Mouse (Mus musculus): Measurements from ENCODE around the gene Dennd2c. TPM values are rescaled to one million over a fixed set of nuclear protein-coding genes. Genes with fewer than 3 reads are reported as not detected.
A peak's percentile ranks its signal among the peaks of the same experiment; 100 is the strongest.

Dennd2c gene
- total and polyA plus RNA-seq, 3 experiments = 0.13 to 2.1 (median 1.1) TPM

DNA sequence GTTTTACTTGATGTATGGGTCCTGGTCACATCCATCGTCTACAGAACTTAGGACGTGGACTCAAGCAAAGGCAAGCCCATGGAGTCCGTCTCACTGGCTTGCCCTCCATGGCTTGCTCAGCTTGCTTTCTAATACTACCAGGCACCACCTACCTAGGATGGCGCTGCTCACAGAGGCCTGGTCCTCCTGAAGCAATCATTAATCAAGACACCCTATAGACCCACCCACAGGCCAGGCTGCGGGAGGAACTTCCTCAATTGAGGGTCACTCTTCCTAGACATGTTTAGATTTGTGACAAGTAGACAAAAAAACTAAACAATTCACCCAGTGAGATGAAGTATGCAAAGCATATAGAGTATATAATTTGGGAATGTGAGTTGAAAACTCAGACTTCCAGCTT, 9.8 kb downstream of the Dennd2c start:
- no peak for DNase-seq

DNA sequence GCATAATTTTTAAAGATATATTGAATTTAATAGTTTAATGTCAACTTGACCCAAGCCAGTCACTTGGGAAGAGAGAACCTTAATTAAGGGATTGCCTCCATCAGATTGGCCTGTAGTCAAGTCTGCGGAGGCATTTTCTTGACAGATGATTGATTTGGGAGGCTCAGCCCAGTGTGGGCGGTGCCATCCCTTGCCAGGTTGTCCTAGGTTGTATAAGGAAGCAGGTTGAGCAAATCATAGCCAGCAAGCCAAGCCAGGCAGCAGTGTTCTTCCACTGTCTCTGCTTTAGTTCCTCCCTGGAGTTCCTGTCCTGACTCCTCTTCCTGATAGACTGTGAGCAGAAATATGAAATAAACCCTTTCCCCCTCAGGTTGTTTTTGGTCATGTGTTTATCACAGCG, 21.2 kb downstream of the Dennd2c start:
- DNase-seq = no peak

DNA sequence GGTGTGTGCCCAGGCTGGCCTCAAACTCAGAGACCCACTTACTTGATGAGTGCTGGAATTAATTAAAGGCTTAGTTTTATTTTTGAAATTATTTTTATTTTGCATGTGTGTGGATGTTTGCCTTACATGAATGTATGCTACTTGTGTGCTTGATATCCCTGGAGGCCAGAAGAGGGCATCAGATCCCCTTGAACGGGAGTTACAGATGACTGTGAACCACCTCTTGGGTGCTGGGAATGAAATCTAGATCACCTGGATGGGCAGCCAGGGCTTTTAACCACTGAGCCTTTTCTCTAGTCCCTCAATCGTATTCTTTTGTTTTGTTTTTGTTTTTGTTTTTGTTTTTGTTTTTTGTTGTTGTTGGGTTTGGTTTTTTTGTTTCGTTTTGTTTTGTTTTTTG, 23.7 kb downstream of the Dennd2c start:
- no peak for DNase-seq

DNA sequence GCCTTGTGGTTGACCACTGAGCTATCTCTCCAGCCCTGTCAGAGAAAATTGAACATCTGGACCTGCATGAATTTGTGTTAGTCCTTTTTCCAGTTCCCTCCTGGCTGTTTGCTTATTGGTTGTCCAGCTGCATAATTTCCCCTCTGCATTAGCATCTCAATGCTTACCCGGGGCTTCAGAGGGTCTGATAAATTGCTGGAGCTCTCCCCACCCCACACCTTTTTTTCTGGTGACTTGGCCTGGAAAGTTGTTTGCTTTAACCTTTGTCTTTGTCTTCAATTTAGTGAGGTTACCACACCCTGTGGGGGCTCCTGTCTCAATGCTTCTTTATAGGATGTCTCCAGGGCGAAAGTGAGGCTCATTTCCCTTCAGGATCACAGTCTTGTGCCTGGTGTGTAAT, 24.8 kb downstream of the Dennd2c start:
- no peak for DNase-seq

DNA sequence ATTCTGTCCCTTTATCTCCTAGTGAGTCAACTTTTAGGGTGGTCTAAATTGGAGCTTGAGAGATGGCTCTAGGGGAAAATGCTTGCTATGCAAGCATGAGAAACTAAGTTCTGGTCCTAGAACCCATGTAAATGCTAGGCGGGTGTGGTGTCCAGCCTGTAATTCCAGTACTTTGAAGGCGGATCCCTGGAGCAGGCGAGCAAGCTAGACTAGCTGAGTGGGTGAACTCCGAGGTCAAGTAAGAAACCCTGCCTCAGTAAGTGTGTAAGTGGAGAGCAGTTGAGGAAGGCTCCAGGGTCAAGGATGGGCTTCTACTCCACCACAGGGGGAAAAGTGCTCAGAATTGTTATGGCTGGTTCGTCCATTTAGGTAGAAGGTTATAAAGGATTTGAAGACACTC, 25.3 kb downstream of the Dennd2c start:
- no peak for DNase-seq

DNA sequence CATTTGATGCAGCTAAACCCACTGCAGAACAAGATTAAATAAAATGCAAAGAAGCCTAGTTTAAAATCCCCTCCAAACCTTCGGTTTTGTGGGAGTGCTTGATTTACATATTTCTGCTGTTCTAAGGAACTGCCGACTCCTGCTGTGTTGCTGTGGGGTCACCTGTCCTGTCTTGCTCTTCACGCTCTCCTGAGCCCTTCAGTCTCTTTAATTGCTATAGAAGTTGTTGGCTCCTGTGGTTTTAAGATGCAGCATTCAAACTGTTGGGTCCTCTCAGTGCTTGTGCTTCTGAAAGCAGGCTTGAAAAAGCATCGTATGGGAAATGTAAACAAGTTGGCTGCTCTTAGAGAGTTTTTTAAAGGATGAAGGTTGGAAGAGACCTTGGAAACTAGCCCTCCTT, 25.8 kb downstream of the Dennd2c start:
- no peak for DNase-seq

DNA sequence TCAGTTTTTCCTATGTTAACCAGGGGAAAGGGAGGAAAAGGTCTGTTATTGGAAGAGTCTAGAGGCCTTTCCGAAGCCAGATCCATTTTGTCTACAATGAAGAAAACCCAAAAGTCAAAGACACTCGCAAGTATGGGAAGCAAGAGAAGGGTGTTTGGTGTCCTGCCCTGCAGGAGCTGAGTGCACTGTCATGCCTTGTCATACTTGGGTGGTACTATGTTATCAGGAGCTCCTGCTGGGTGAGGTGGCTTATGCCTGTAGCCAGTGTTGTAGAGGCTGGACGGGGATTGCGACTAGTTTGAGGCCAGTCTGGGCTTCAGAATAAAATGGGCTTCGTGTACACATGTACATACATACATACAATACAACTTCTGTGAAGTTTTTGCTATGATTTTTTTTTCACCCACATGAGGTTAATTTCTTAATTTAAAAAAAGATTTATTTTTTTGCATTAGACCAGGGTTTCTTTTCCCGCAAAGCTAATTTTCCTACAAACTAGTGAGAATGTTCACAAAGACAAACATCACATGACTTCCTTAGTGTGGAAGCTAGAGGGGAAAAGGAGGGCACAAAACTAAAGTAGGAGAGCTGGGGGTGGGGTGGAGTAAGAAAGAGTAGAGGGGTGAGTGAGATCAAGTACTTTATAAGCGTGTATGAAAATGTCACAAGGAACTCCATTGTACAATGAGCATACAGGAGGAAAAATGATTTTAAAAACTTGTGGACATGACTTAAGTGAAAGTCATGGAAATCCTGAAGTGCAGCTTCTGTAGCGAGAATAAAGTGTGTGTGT, 27.2 kb downstream of the Dennd2c start:
- no peak for DNase-seq

DNA sequence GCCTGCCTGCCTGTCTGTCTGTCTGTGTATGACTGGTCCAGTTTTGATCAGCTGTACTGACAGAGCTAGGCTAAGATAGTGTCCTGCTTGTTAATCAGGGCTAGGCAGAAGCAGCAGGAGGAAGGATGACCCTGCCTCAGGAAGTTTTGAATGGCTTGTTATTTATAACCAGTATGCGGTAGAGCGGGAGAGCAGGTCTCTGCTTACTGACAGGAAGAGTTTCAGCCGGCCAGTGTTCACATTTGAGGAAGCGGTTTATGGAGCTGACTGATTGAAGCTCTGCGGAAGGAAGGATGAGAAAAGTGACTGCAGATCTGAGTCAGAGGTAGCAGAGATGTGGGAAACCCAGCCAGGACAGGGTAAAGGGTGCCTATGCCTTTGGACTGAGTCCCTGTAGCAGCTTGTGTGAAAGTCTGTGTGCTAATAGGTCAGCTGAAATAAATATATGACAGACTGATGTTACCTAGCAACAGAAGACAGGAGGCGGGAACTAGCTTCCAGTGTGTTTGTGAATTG, 27.9 kb downstream of the Dennd2c start:
- DNase-seq = peak; percentile 48

DNA sequence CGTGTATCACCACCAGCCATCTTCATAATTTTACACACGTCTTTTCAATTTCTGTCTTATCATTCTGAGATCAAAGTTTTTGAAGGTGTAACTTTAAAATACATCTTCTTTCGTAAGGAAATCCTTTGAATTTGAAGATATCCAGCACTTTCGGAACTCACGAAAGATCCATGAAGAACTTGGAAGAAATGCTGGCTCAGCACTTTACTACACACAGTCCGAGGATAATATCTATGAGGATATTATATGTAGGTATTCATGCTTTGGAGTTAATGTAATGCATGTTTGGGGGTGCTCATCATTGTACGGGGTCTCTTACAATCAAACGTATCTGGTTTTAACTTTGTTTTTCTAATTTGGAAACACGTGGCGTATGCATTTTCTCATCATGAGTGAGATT, 30.7 kb downstream of the Dennd2c start:
- DNase-seq = no peak

DNA sequence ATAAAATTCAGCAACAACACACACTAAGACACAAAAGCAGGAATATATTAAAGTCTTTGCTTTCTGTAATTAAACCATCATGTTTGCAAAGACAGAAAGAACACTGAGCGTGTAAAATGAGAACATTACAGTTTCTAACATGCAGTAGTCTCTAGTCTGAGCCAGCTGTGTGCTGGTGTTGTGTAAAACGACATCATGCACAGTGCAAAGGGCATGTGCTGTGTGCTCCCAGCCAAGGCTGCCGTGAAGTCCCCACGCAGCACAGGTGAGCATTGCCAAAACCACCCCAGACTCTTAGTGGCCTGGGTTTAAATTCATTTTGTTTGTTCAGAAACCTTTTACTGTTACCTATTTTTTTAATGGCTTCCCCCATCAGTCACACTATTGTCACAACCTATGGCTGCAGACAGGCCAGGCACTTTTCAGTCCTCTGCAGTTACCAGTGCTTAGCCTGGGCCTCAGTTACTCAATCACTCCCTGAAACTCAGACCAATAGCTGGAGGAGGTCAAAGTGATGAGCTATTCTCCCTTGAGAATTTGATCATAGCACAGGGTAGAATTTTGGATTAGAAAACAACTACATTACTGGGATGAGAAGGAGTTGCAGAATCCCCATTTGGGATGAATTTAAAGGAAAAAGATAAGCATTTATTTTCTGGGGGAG, 34.1 kb downstream of the Dennd2c start:
- DNase-seq = no peak

DNA sequence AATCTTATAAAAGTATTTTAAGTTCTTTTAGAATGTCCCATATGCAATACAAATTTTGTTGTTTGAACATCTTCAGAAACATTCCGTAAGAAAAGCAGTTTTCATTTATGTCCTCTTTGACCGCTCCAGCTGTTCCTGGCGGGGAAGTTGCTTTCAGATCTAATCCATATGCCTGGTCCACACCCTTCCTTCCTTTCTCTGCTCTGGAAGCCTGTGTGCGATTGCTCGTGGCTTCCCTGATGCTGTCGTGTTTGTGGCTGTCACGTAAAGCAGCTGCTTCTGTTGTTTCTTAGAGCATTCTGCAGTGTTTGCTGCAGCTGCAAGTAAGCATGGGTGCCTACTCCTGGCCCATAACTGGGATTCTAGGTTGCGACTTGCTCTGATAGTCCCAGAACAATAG, 36.6 kb downstream of the Dennd2c start:
- DNase-seq = no peak

DNA sequence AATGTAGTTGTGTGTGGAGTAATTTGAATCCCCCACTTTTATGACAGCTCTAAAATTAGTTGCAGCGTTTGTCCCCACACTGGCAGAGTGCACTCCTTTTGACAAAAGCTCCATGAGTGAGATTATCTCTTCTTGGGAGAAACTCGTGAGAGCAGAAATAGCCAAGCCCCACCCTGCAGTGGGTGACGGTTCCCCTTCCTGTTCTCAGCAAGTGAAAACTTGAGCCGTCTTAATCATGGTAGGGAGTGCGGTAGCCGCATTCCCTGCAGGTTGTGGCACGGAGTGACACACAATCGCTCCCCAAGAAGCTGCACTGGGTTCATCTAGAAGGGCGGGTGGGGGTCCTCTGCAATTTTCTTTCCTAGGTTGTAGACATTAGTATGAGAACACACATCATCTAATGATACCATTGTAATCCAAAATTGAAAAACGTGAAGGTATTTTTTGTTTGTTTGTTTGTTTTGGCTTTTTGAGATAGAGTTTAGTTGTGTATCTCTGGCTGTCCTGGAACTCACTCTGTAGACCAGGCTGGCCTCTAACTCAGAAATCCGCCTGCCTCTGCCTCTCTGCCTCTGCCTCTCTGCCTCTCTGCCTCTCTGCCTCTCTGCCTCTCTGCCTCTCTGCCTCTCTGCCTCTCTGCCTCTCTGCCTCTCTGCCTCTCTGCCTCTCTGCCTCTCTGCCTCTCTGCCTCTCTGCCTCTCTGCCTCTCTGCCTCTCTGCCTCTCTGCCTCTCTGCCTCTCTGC, 37.9 kb downstream of the Dennd2c start:
- DNase-seq = peak; percentile 24

DNA sequence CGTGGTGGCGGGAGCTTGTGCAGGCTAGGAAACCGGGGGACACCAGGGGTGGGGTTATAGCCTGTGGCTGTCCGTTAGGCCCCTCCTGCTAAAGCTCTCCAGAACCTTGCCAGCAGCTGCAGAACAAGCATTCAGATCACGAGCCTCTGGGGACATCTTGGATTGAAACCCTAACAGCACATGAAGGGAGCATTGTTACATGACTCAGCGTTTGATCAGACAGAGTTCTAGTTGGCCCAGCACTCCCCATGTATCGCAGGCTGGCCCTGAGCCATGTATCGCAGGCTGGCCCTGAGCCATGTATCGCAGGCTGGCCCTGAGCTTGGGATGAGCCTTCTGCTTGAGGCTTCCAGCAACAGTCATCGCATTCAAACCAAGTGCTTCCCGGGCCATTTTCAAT, 38.9 kb downstream of the Dennd2c start:
- peak; percentile 66 for DNase-seq

DNA sequence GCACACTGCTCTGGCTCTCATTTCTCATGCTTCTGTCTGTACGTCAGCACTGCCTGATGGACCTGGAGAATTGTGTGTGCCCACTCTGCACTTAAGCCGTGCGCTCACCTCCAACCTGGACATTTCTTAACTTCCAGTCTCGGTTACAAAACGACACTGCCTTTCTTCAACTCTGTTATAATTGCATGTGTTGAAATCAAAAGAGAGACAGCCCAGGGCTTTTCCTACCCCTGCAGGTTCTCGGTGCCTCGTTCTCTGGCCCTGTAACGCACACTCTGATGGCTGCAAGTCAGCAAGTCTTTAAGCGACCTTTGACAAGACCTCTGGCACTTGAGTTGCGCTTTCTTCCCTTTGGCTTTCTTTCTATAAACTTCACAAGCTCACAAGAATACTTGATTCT, 40.0 kb downstream of the Dennd2c start:
- no peak for DNase-seq

DNA sequence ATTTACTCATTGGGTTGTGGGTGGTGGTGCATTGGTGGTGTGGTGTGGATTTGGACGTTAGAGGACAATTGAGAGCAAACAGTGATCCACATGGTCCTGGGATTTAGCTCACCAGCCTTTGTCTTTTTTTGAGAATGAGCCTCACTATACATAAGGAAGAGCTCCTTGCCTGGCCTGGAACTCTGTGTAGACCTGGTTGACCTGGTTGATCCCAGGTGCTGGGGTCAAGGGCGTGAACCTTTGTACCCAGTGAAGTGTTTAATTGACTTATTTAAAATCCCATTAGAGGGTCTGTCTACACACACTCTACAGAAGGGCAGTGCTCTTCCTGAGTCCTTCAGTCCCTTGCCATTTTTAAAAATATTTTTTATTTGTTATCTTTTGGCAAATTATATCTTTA, 42.9 kb downstream of the Dennd2c start:
- no peak for DNase-seq

DNA sequence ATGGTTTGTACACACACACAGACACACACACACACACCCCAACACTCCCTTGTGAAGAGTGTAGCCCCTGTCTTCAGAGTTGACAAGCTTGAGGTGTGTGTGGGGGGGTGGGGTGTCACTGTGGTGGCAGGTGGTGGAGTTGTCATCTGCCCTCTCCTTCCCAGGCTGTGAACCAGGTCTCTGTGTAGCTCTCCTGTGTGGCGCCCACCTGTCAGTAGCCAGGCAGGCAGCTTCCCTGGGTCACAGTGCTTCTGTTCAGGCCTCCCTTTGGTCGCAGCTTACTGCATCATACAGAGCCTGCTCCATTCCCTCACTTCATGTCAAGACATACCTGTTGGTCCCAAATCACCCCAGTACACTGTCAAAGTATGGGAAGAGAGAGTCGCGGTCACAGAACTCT, 43.4 kb downstream of the Dennd2c start:
- DNase-seq = no peak

DNA sequence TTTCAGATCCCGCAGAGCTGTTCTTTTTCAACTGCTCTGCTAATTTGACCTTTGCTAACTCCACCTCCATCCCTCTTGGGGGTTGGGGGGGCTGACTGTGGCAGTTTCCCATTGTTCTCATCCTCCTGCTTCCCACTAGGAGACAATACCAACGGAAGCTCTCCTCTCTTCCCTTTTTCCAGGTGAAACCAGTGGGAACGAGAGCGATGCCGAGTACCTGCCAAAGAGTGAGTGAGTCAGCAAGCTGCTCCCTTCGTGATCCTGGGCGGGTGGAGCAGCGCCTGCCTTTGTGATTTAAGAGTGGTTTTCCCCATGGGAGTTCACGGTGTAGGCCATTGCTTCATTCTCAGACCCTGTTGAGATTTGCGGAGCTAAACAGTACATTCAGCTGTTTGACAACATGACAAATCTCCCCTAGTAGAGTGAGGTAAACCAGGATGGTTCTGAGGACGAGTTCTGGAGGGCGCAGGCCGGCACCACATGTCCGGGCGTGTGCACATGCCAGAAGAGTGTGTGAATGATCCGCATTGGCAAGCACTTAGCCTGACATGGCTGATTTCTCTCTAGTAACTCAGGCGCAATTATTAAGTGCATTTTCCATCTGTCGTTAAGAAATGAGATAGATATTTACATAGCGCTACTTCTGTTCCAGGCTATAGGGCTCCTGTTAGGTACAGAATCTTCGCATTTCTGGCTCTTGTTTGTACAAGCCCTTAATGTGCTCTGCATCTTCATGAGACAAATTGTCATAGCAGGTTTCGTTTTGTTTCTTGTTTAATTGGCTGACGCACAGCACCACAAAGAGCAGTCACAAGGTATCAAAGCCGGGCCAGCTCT, 44.1 kb downstream of the Dennd2c start:
- no peak for DNase-seq

DNA sequence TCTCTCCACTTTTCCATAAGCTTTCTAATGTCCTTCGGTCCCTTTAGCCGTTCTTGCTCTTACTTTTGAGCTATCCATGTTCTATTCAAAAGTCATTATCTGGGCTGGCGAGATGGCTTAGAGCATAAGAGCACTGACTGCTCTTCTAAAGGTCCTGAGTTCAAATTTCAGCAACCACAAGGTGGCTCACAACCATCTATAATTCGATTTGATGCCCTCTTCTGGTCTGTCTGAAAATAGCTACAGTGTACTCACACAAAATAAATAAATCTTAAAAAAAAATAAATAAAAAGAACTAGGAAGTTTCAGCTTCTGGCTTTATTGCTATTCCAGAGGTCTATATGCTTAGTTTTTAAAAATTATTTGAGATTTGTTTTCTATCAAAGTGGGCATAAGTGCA, 45.4 kb downstream of the Dennd2c start:
- DNase-seq = no peak

DNA sequence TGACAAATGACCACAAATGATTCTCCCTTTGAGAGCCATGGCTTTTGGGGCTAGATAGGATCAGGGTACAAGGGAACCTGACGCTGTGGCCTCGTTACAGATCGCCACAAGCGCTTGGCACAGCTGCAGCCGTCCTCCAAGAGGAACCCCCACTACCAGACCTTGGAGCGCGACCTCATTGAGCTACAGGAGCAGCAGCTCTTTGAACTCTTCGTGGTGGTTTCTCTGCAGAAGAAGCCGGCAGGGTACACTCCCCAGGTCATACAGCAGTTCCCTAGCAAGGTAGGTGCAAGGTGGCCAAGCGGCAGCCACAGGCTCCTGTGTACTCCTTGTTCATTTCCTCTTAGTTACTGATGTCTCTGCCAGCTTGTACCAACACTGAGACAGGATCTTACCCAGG, 46.5 kb downstream of the Dennd2c start:
- DNase-seq = no peak

DNA sequence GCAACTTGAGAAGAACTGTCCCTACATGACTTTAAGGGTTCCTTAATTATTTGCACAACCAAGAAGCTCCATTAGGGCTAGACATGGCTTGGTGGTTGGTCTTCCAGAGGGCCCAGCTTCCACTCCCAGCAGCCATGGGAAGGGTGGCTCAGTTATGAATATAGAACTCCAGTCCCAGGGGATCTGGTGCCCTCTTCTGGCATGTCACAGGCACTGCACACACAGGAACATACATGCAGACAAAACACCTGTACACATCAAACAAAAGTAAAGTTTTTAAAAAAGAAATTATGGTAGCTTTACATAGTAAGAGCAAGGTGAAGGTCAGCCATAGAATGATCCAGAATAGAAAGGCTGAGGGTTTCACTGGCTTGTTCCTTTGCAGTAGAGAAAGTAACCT, 51.4 kb downstream of the Dennd2c start:
- no peak for DNase-seq

DNA sequence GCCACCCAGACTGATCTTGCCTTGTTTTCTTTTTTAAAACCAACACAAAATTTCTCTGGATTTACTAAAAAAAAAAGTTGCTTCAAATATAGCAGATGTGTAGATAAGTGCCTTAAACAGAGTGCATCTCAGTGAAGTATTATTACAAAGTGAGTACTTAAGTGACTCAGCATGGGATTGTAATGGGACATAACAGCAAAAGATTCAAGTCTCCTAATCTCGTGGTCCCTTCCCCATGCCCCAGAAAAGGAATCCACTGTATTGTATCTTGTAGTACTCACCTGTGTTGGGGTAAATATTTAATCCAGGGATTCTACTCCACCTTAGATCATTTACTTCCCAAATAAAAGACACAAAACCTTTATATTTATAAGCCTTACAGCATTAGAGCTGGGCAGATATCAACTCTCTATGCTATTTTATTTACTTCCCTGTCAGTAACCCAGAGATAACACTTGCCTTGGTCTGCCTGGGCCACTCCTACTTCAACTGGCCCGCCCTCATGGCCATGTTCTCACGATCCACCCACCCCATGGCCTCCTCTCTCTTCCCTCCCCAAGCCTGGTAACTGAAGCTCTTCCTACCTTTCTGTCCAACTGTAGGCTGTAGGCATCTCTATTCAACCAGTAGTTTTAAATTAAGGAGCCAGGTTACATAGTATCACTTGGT, 57.0 kb downstream of the Dennd2c start:
- no peak for DNase-seq
